Mouse (Mus musculus): ENCODE results near the gene Snx8.
"Not testable (repeated sequence)": the region's sequence is repeated elsewhere in the genome, so short reads cannot be mapped to it uniquely, and the experiment has no call there.

The Snx8 gene

DNA sequence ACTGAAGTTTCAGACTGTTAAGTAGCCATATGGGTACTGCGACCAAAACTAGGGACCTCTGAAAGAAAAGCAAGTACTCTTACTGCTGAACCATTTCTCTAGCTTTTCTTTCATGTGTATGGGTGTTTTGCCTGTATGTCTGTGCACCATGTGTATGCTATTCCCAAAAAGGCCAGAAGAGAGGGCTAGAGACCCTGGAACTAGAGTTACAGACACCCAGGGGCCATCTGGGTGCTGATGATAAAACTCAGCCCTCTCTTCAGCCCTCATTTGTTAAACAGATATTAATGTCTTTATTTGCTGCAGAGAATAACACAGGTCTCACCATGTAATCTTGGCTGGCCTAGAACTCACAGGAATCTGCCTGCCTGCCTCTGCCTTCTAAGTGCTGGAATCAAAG, 4.6 kb downstream of the Snx8 start:
- DNase-seq (ENCODE audit: inconsistent ontology term), result no peak

DNA sequence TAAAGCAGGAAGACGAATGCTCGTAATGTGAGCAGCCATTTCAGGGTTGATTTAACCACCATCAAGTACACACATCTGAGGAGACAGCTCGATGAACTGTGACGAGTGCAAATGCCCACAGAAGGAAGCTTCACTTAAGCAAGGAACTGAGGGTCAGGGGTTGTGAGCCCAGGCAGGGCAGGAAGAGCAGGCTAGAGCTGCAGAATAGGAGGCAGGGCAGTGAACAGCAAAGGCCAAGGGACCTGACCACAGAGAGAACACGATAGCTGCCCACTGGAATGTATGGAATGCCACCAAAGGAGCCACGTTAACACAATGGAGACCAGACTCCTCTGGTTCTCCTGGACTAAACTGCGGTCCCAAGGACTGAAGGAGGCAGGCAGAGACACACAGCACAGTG, 5.5 kb downstream of the Snx8 start:
- DNase-seq (ENCODE audit: inconsistent ontology term), result peak; percentile 84

DNA sequence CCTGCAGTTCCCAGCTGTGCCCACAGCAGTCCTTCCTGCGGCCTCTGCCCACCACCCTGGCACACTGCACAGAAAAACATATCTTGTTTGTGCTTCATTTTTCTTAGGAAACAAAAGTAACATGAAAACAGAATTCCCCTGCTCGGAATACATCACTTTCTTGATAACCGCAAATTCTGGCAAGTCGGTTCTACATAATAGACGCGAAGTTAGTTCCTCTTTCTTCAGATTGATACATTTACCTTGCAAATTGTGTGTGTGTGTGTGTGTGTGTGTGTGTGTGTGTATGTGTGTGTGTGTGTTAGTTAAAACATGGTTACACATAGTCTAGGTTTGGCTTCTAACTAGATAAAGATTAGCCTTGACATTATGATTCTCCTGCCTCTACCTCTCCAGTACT, 6.4 kb downstream of the Snx8 start:
- DNase-seq (ENCODE audit: inconsistent ontology term), result no peak

DNA sequence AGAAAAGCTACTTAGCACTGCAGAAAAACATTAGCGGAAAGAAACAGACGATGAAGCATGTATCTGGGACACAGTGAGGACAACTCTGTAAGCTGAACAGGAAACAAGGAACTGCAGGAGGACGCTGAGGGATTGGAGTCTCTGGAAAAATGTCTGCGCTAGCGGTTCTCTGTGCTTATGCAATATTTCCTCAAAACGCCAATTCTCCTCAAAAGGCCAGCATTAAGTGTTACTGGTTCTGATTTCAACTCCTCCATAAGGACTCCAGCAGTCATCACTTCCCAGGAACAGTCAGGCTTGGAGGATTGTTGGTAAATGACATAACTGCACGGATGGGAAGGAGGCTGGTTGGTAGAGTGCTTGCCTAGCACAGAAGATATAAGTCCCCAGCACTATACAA, 7.9 kb downstream of the Snx8 start:
- DNase-seq (ENCODE audit: inconsistent ontology term), result no peak

DNA sequence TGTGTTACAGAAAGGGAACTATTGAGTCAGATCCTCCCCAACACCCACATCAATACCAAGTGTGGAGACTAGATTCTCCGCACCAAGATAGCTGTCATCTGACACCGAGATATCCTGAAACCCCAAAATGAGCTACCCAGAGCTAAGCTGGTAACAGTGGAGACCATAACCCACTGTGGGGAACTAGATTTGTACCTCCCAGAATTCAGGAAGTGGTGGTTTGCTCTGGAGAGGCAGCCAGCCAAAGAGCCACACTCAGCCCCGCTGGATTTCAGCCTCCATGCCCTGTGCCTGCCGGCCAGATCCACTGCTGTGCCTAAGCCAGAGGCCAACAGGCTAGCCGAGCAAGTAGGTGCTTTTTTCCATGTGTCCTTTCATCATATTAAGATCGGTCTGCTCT, 9.8 kb downstream of the Snx8 start:
- DNase-seq (ENCODE audit: inconsistent ontology term), result no peak

DNA sequence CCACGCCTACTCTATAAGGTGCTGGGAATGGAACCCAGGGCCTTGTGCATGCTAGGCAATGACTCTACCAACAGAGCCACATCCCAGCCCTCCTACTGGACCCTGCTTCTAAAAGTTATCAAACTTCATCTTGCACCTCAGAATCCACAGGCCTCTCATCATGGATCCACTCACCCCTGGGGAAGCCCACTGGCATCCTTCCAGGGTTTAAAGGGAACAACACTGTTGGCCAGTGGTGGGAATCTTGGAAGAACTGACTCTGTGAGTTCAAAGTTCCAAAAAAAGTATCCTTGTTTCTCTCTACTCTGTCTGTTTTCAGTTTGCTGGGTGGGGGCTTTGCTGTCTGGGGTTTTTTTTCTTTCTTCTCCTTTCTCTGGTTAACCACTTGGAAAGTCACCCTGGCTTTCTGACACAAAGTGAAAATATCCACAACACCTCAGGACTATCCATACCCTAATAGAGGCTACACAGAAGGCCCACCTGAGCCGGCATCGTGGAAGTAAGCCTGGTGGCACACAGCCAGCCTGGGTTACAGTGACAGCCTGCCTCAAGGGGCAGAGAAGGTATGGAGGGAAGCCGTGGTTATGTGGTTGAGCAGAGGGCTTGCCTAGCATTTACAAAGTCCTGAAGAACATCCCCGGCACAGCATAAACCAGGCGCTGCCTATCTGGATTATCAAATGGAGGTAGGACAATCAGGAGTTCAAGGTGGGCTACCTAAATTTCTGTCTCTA, 10.8 kb downstream of the Snx8 start:
- no peak for DNase-seq (ENCODE audit: inconsistent ontology term)

DNA sequence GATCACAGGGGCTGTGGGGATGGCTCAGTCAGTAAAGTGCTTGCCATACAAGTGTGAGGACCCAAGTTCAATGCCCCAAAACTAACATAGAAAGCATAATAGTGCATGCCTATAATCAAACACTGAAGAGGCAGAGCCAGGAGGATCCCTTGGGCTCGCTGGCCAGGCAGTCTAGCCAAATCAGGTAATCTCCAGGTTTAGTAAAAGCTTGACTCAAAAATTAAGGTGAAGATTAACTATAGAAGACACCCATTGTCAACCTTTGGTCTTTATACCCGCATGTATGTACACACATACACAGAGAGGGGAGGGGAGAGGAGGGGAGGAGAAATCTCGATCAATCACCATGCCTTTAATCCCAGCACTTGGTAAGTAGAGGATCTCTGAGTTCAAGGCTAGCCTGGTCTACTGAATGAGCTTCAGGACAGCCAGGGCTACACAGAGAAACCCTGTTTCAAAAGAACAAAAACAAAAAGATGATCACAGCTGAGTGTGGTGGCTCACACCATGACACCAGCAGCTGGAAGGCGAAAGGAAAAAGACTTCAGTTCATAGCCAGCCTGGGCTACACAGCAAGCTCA, 13.7 kb downstream of the Snx8 start:
- DNase-seq (ENCODE audit: inconsistent ontology term), result no peak

DNA sequence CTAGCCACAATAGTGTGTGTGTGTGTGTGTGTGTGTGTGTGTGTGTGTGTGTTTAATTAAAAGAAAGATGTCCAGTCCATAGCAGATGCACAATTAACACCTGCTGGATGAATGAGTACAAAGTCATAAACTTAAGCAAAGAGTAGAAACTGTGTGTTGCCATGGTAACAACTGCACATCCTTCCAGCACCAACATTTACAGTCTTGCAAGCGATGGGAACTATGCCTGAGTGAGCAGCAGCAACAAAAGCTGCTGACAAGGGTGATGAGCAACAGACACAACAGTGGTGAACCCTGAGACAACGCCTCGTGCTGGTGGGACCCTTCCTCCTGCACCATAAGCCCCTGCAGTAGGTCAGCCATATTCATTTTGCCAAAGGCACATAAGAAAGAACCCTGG, 14.8 kb downstream of the Snx8 start:
- DNase-seq (ENCODE audit: inconsistent ontology term), result peak; percentile 55

DNA sequence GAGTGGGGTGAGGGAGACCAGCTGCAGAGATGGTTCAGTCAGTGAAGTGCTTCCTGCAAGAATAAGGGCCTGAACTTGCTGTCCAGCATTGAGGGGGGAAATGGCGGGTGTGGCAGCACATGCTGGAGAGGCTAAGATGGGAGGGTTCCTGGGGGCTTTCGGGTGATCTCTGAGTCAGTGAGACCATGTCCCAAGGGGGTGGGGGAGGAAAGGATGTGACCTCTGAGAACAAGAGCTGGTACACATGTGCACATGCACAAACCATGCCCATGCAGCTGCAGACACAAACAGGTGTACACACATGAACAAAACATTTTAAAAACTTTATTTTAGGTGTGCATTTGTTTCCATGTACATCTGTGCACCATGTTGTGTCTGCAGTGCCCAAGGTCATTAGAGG, 15.4 kb downstream of the Snx8 start:
- no peak for DNase-seq (ENCODE audit: inconsistent ontology term)

DNA sequence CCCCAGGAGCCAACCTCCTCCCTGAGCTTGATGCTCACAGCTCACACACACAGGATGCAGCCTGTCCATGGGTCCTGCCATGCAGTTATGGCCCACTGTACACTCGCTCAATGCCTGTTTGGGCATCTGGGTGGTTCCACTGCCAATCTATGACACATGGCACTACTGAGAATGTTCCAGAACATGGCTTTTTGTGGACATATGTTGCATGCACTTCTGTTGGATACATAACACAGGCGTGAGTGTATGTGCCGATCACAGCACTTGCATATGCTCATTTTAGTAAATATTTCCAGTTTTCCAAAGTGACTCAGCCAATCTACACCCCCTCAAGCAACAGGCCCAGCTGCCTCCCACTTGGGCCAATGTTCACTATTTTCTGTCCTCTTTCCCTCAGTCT, 17.4 kb downstream of the Snx8 start:
- DNase-seq (ENCODE audit: inconsistent ontology term), result no peak

DNA sequence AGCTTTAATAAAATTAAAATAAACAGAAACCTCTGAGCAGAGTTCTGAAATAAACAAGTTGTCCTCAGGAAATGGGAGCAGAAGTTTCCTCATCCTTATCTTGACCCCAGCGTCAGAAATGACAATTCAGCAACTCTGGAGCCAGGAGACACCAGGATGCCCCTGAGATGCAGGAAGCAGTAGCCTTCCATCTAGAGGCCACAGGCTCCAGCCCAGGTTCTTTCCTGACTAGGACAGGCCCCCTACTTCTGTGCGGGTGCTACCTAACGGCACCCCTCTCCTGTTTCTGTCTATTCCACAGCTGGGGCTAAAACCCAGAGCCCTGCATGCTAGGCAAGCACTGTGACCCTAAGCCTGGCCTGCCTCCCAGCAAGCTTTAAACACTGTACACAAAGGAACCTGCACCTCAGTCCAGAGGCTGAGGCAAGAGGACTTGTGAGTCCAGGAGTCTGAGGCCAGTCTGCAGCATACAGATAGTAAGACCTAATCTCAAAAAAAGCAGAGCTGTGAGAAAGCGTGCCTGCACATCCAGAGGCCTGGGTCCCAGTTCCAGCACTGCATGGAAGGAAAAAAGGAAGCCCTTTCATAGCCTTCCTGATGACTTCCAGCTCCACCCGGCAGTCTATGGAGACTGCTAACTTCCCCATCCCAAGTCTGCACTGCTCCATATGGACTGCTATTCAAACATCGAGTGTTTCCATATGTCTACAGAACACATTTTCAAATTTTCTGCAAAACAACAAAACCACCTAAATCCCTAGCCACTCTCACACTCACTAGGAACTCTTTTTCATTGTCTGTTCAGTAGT, 18.4 kb downstream of the Snx8 start:
- no peak for DNase-seq (ENCODE audit: inconsistent ontology term)

DNA sequence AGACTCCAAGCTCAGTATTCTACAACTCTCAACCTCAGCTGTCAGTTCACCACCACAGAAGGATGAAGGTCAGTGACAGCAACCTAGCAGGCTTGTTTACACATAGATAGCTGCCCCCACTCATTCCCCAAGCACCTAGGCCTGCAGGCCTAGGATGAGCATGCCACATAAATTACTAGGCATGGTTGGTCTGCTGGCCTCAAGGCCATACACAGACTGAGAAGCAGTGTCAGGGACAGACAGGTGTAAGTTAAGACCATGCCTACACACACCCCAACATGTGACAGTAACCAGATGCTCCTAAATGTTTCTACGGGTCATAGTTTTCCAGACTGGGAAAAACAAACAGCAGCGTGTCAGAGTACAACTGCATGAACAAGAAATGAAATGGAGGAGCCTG, 19.6 kb downstream of the Snx8 start:
- DNase-seq (ENCODE audit: inconsistent ontology term), result no peak

DNA sequence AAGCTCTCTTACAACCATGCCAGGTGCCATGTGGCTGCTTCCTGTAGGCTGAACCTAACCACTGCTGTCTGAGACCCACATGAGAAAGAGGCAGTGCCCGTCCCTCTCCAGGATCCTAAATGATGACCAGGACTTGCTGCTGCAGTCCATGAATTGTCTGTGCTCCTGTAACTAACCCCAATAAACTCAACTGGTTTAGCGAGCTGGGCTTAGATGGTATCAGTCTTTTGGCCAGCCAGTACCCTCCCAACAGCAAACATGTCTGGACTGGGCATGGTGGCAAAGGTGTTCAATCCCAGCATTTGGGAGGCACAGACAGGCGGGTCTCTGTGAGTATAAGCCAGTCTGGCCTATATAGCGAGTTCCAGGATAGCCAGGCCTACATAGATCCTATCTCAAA, 20.1 kb downstream of the Snx8 start:
- DNase-seq (ENCODE audit: inconsistent ontology term), result no peak

DNA sequence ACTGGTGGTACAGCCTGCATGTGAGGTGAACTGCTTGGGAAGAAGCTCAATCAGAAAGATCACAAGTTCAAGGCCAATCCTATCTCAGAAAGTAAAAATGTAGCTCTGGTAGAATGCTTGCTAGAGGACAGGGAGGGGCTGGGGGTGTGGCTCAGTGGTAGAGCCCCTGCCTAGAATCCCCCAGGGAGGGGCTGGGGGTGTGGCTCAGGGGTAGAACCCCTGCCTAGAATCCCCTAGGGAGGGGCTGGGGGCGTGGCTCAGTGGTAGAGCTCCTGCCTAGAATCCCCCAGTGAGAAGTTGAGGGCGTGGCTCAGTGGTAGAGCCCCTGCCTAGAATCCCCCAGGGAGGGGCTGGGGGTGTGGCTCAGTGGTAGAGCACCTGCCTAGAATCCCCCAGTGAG, 20.9 kb downstream of the Snx8 start:
- not testable (repeated sequence) for DNase-seq (ENCODE audit: inconsistent ontology term)

DNA sequence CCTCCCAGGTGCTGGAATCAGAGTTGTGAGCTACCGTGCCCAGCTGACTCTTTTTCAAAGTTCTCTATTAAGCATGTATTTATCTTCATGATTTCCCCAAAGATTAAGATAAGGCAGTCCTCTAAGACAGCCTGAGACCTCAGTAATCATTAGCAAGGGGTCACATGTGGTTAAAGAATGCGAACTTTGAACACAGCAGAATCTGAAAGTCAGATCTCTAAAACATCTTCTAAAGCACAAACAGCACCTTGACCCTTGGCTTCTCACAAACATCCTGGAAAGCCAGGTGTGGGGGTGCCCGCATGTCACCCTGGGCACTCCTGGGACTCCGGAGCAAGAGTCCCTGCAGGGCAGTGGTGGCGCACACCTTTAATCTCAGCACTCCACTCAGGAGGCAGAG, 24.6 kb downstream of the Snx8 start:
- DNase-seq (ENCODE audit: inconsistent ontology term), result no peak

DNA sequence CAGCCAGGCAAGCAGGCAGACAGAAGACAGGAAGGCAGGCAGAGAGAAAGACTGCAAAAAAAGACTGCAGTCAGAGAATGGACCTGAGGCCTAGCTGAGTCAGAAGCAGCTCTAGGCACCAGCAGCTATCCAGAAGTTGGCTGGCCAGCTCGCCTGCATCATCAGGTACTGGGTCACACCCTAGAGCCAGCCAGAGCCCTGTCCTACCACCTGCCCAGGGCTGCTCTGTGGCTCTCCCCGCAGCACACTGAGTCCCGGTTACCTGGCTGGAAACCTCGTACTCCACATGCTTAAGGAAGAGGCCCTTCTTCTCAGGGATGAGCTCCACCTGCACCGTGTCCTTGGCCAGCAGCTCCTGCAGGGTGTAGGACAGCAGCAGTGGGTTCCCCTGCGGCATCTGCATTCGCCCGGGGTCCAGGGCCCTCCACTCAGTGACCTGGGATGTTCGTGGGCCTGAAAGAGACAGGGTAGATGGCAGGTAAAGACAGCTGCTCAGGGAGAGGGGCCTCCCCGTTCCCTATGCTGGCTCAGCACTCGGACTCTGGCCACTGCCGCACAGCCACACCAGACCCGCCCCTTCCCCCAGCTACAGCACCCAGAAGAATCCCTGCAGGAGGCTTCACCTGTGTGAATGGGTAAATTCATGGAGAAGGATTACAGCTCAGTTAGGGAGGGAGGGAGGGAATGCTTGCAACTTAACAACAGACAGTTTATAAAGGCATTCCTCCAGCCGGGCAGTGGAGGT, 29.0 kb downstream of the Snx8 start:
- no peak for DNase-seq (ENCODE audit: inconsistent ontology term)

DNA sequence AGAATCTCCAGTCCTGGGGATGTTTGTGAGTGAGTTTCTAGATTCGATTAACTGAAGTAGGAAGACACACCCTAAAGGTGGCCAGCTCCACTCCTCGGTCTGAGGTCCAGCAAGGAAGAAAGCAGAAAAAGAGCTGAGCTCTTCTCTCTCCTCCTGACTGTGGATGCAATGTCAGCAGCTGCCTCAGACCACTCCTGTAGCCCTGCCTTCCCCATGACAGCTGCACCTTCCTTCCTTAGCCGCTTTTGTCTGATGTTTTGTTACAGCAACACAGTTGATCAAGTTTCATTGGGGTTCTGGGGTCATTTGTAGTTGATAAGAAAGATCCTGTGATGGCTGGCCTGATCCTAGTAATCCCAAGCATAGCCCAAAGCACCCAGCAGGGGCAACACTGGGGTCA, 31.6 kb downstream of the Snx8 start:
- no peak for DNase-seq (ENCODE audit: inconsistent ontology term)

DNA sequence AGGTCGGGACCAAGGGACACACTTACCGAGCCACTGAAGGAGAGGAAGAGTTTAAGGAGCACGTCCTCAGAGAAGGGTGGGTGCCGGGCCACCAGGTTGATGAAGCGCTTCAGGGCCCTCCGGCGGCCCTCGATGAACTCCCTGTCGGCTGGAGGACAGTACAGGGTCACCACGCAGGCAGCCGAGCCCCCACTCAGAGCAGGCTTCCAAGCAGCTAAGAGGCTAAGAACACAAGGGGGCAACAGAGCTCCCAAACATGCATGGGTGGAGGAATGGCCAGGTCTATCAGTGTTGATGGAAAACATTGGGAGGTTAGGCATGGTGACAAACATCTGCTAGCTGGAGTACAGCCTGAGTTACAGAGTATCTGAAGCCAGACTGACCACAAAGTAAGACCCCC, 33.1 kb downstream of the Snx8 start:
- DNase-seq (ENCODE audit: inconsistent ontology term), result no peak

DNA sequence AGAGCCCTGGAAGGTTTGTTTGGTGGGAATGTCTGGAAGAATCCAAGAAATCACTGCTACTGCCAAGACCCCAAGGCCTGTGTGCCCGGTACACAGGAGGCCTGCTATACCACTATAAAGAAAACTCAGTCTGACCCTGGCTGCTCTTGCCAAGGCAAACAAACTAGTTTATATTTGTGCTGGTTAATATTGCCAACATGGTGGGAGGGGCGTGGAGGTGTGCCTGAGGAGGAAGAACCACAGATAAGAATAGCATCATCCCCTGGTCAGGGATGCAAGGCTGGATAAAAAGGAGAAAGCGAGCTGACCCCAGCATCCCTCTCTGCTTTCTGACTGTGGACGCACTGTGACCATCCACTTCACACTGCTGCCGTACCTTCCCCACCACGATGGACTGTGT, 36.7 kb downstream of the Snx8 start:
- DNase-seq (ENCODE audit: inconsistent ontology term), result no peak

DNA sequence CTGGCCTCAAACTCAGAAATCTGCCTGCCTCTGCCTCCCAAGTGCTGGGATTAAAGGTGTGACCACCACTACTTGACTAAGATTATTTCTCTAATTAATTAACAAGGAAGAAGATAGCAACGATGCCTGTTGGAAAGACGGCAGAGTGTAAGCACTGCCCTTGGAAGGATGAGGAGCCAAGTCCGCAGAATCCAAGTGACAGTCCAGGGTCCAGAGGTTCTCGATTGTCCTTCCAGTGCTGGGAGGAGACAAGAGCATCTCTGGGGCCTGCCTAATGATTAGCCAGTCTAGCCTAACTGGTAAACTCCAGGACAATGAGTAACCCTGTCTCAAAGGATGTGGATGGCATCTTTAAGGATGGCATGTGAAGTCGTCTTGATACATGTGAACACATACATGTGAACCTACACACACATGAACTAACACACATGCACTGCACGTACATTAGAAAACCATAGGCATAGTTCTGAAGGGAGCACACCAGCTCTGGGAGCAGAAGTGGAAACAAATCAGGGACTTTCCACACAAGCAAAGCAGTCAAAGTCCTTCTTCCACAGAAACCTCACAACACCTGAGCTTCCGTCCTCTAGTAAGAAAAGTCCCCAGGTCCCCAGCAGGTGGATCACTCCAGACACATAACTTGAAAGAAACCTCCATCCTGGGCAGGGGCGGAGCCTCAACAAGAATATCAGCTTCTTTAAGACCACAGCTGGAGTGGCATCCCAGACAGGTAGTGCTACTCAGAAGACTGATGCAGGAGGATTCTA, 38.1 kb downstream of the Snx8 start:
- no peak for DNase-seq (ENCODE audit: inconsistent ontology term)

DNA sequence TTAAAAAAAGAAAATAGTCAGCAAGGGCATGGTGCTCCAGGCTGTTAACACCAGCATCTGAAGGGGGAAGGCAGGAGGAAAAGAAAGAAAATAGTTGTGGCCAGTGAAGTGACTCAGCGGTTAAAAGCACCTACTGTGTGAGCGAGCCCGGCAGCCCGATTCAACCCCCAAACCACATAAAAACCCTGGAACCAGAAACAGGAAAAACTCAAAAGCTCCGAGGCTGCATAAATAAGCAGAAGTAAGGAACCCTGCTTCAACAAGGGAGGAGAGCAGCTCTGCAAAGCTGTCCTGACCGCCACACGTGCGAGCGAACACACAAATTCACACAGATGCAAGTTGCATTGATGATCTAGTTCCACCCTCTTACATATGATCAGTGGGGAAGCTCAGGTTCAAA, 39.2 kb downstream of the Snx8 start:
- no peak for DNase-seq (ENCODE audit: inconsistent ontology term)

DNA sequence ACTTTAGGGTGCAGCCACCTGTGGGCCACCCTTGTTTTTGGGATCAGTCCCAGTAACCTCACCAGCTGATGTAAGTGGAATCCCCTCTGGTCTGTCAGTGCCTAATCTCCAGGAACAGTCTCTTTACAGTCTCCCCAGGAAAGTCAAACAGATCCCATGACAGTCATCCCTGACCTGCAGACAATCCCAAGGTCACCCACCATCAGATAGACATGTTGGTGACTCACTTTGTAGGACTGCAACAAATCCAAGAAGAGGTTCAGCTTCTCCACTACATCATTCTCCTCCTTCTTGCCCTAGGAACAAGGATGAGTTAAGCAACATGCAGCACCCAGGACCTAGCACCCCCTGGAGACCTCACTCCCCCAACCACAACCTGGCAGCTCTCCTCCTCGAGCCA, 43.0 kb downstream of the Snx8 start:
- DNase-seq (ENCODE audit: inconsistent ontology term), result no peak

Measured in Muller cell, postnatal 12 days (primary cell).